Mouse (Mus musculus) limb, embryonic 11.5 days (tissue): ENCODE data around the gene Creb3l1. TPM values are rescaled to one million over a fixed set of nuclear protein-coding genes. Genes with fewer than 3 reads are reported as not detected.
A peak's percentile ranks its signal among the peaks of the same experiment; 100 is the strongest.

Source experiments
- ATAC-seq: fragments of 200-750 bp; cut with Nextera tagmentation; 2 replicates; pipeline ENCODE4 v1.8.0; 2017; ENCODE audit warnings: low read depth; ENCODE audit not compliant: insufficient number of reproducible peaks, low FRiP score, low TSS enrichment
- DNase-seq: peaks from one replicate; pipeline ENCODE4 v3.0.0-alpha.2; 2015; ENCODE audit warnings: low spot score
- H3K27ac ChIP-seq: fragments of 300-500 bp; sonication (generic); replicated peaks from 2 replicates; pipeline ENCODE4 v1.5.1; 2014; ENCODE audit warnings: low read depth, mild to moderate bottlenecking, low read length
- H3K27me3 ChIP-seq: fragments of 300-500 bp; sonication (generic); 2 replicates; pipeline ENCODE4 v1.6.1; 2014; ENCODE audit warnings: mild to moderate bottlenecking, low read length, mixed read lengths; ENCODE audit not compliant: control insufficient read depth, insufficient read depth
- H3K36me3 ChIP-seq: fragments of 300-500 bp; sonication (generic); 2 replicates; pipeline ENCODE4 v1.6.1; 2014; ENCODE audit warnings: mild to moderate bottlenecking, low read length, moderate library complexity, mixed read lengths; ENCODE audit not compliant: control insufficient read depth, insufficient read depth
- H3K4me1 ChIP-seq: fragments of 300-500 bp; sonication (generic); 2 replicates; pipeline ENCODE4 v1.6.1; 2014; ENCODE audit warnings: low read length, mixed read lengths; ENCODE audit not compliant: control insufficient read depth, insufficient read depth
- H3K4me2 ChIP-seq: fragments of 300-500 bp; sonication (generic); 2 replicates; pipeline ENCODE4 v1.6.1; 2014; ENCODE audit warnings: low read depth, mild to moderate bottlenecking, moderate library complexity; ENCODE audit not compliant: severe bottlenecking
- H3K4me3 ChIP-seq: fragments of 300-500 bp; sonication (generic); 2 replicates; pipeline ENCODE4 v1.5.1; 2014; ENCODE audit warnings: low read depth, low read length
- H3K9ac ChIP-seq: fragments of 300-500 bp; sonication (generic); 2 replicates; pipeline ENCODE4 v1.6.1; 2014; ENCODE audit warnings: mild to moderate bottlenecking, low read length
- H3K9me3 ChIP-seq: fragments of 300-500 bp; sonication (generic); 2 replicates; pipeline ENCODE4 v1.6.1; 2016; ENCODE audit warnings: low read length; ENCODE audit not compliant: control insufficient read depth
- WGBS: fragments of 180-500 bp; shearing (Covaris S2); extraction: QIAGEN DNeasy Blood & Tissue Kit; methylation state at CpG from one replicate; pipeline ENCODE4 v1.1.7; 2014; 5-methylcytosine and 5-hydroxymethylcytosine counted together
- polyA plus RNA-seq: library from polyadenylated mRNA; unstranded; fragments of >200 nt; fragmentation: Nextera tagmentation; extraction: Ambion mirVana; gene quantifications from 2 replicates; pipeline ENCODE4 v1.2.1, GENCODE M21; 2014

Gene Creb3l1
- polyA plus RNA-seq, 1 experiment from 2014 or later: 0.85 TPM

GRCm38 (mm10) chr2:92004617-92005016, 19.7 kb downstream of the Creb3l1 start:
- H3K4me1 ChIP-seq: peaks cover 7% of the 10 kb centered on the region
- H3K27me3 ChIP-seq: 0 out of 2 replicates have a peak, but pooled peaks cover 3% of the 10 kb centered on the region
- no peaks in the 10 kb centered on the region for H3K36me3 ChIP-seq
- no peak overlapping the region for H3K4me3 ChIP-seq
- no peak overlapping the region for H3K4me2 ChIP-seq
- no peak overlapping the region for H3K27ac ChIP-seq
- no peak overlapping the region for H3K9ac ChIP-seq
- WGBS: 81% methylated on average over 7 of the region's 7 CpGs
- ATAC-seq: no peak
- H3K9me3 ChIP-seq: no peaks in the 10 kb centered on the region
- DNase-seq: no peak

GRCm38 (mm10) chr2:91997905-91998608, 26.2 kb downstream of the Creb3l1 start:
- H3K4me2 ChIP-seq: no peak overlapping the region
- H3K9ac ChIP-seq: no peak overlapping the region
- H3K27ac ChIP-seq: no peak overlapping the region
- DNase-seq: no peak
- H3K27me3 ChIP-seq: no peaks in the 10 kb centered on the region
- WGBS: 80% methylated on average over 16 of the region's 16 CpGs
- H3K9me3 ChIP-seq: no peaks in the 10 kb centered on the region
- no peaks in the 10 kb centered on the region for H3K4me1 ChIP-seq
- ATAC-seq: no peak
- no peaks in the 10 kb centered on the region for H3K36me3 ChIP-seq
- no peak overlapping the region for H3K4me3 ChIP-seq

DNA sequence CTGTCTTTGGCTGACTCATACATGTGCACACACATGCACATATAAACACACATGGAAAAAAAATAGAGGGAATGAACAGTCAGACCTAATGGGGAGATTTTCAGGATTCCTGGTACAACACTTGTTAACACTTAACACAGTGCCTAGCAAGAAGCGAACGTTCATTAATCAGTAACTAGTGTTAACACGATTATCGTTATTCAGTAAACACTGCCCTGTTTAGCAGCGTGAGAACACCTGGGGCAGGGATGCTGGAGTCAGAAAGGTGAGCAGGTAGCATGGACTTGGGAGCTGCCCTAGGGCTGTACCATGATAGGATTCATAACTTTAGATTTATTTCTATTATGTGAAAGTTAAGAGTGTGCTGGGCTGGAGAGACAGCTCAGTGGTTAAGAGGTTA, 28.3 kb downstream of the Creb3l1 start:
- ATAC-seq (no peak), DNase-seq (no peak)
- Histone ChIP-seq H3K9me3 (no peaks in the 10 kb centered on the region), H3K27me3 (no peaks in the 10 kb centered on the region), H3K36me3 (no peaks in the 10 kb centered on the region), H3K27ac (no peak overlapping the region), H3K9ac (no peak overlapping the region), H3K4me3 (no peak overlapping the region), H3K4me1 (no peaks in the 10 kb centered on the region), H3K4me2 (no peak overlapping the region)
- WGBS: 85% methylated on average over 5 of the region's 5 CpGs

DNA sequence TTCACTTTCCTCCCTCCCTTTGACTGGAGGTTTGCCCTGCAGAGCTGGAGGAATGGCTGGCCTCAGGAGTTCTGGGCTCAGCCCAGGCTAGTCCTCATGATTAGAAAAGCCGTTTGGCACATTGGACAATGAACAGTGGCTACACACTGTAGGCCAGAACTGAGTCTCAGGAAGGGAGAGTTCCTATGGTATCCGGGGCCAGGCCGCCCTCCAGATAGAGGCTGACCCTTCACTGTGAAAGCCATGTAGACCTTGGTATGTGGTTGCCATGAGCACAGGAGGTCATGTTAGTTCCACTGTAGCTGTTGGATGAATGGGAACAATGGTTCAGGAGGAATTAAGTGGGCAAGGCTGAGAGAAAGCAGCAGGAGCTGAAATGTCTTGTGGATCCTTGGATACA, 30.9 kb downstream of the Creb3l1 start:
- Histone ChIP-seq H3K9ac (no peak overlapping the region), H3K36me3 (no peaks in the 10 kb centered on the region), H3K4me1 (no peaks in the 10 kb centered on the region), H3K27ac (no peak overlapping the region), H3K4me3 (no peak overlapping the region), H3K4me2 (no peak overlapping the region), H3K9me3 (no peaks in the 10 kb centered on the region), H3K27me3 (no peaks in the 10 kb centered on the region)
- DNase-seq: no peak
- no peak for ATAC-seq
- WGBS: 91% methylated on average over 3 of the region's 3 CpGs

DNA sequence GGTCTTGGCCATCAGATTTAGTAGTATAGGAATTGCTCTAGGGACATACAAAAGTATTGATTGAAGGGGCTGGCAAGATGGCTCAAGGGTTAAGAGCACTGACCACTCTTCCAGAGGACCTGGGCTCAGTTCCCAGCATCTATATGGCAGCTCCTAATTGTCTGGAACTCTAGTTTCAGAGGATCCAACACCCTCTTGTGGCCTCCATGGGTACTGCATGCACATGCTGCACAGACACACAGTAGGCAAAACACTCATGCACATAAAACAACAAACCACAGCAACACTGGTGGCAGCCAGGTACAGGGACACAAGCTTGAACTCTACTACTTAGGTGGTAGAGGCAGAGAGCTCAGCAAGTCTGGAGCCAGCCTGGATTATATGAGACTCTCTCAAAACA, 34.6 kb downstream of the Creb3l1 start:
- no peaks in the 10 kb centered on the region for H3K27me3 ChIP-seq
- H3K27ac ChIP-seq: no peak overlapping the region
- H3K36me3 ChIP-seq: no peaks in the 10 kb centered on the region
- H3K9me3 ChIP-seq: no peaks in the 10 kb centered on the region
- H3K9ac ChIP-seq: no peak overlapping the region
- no peak overlapping the region for H3K4me3 ChIP-seq
- no peak for ATAC-seq
- H3K4me1 ChIP-seq: no peaks in the 10 kb centered on the region
- no peak for DNase-seq
- no peak overlapping the region for H3K4me2 ChIP-seq

- H3K4me1 ChIP-seq: peaks cover 4% of the 10 kb centered on the region; the same call in 1 of the 2 replicates
- H3K27me3 ChIP-seq: no peaks in the 10 kb centered on the region
- no peak overlapping the region for H3K9ac ChIP-seq
- ATAC-seq (no peak), DNase-seq (peak; percentile 94)
- H3K9me3 ChIP-seq: no peaks in the 10 kb centered on the region
- H3K4me3 ChIP-seq: no peak overlapping the region
- no peak overlapping the region for H3K27ac ChIP-seq
- H3K36me3 ChIP-seq: no peaks in the 10 kb centered on the region
- 0% methylated on average over 3 of the region's 3 CpGs for WGBS
- H3K4me2 ChIP-seq: no peak overlapping the region
These were observed 36.8 kb downstream of the Creb3l1 start for GRCm38 (mm10) chr2:91987542-91987941.

GRCm38 (mm10) chr2:91986071-91986470, 38.2 kb downstream of the Creb3l1 start:
- WGBS: 9% methylated on average over 5 of the region's 5 CpGs
- DNase-seq: no peak
- H3K27ac ChIP-seq: no peak overlapping the region
- no peak overlapping the region for H3K9ac ChIP-seq
- H3K36me3 ChIP-seq: no peaks in the 10 kb centered on the region
- H3K27me3 ChIP-seq: no peaks in the 10 kb centered on the region
- H3K9me3 ChIP-seq: no peaks in the 10 kb centered on the region
- no peak overlapping the region for H3K4me3 ChIP-seq
- no peak for ATAC-seq
- H3K4me2 ChIP-seq: no peak overlapping the region
- H3K4me1 ChIP-seq: peaks cover 4% of the 10 kb centered on the region; the same call in 1 of the 2 replicates

GRCm38 (mm10) chr2:91984906-91985525, 39.3 kb downstream of the Creb3l1 start:
- H3K4me3 ChIP-seq: no peak overlapping the region
- H3K9ac ChIP-seq: no peak overlapping the region
- H3K4me1 ChIP-seq: peaks cover 4% of the 10 kb centered on the region; the same call in 1 of the 2 replicates

More at GRCm38 (mm10) chr2:91984906-91985525, 39.3 kb downstream of the Creb3l1 start:
- no peak overlapping the region for H3K27ac ChIP-seq
- H3K9me3 ChIP-seq: no peaks in the 10 kb centered on the region
- DNase-seq (peak; percentile 30), ATAC-seq (no peak)
- WGBS: 26% methylated on average over 9 of the region's 9 CpGs
- no peaks in the 10 kb centered on the region for H3K36me3 ChIP-seq
- peak overlapping the region; percentile 42; the same call in 1 of the 2 replicates for H3K4me2 ChIP-seq
- H3K27me3 ChIP-seq: no peaks in the 10 kb centered on the region
